Mouse (Mus musculus) midbrain, embryonic 15.5 days (tissue): Measurements from ENCODE around the gene Ubr7. TPM values are rescaled to one million over a fixed set of nuclear protein-coding genes. Genes with fewer than 3 reads are reported as not detected.

Source experiments
- ATAC-seq: fragments of 200-750 bp; cut with Nextera tagmentation; replicated peaks from 2 replicates; pipeline ENCODE4 v1.8.0; 2017; ENCODE audit warnings: moderate TSS enrichment
- H3K27ac ChIP-seq: fragments of 300-500 bp; sonication (generic); 2 replicates; pipeline ENCODE4 v1.5.1; 2015; ENCODE audit warnings: mild to moderate bottlenecking, inconsistent platforms
- H3K27me3 ChIP-seq: fragments of 300-500 bp; sonication (generic); replicated peaks from 2 replicates; pipeline ENCODE4 v1.6.1; 2015; ENCODE audit warnings: inconsistent platforms
- H3K36me3 ChIP-seq: fragments of 300-500 bp; sonication (generic); replicated peaks from 2 replicates; pipeline ENCODE4 v1.6.1; 2015; ENCODE audit warnings: inconsistent platforms
- H3K4me1 ChIP-seq: fragments of 300-500 bp; sonication (generic); 2 replicates; pipeline ENCODE4 v1.6.1; 2015; ENCODE audit warnings: inconsistent platforms
- H3K4me2 ChIP-seq: fragments of 300-500 bp; sonication (generic); 2 replicates; pipeline ENCODE4 v1.6.1; 2015; ENCODE audit warnings: inconsistent platforms, mild to moderate bottlenecking, moderate library complexity
- H3K4me3 ChIP-seq: fragments of 300-500 bp; sonication (generic); 2 replicates; pipeline ENCODE4 v1.5.1; 2015; ENCODE audit warnings: mild to moderate bottlenecking, inconsistent platforms
- H3K9ac ChIP-seq: fragments of 300-500 bp; sonication (generic); 2 replicates; pipeline ENCODE4 v1.6.1; 2015; ENCODE audit warnings: mild to moderate bottlenecking, inconsistent platforms
- H3K9me3 ChIP-seq: fragments of 300-500 bp; sonication (generic); 2 replicates; pipeline ENCODE4 v1.6.1; 2016; ENCODE audit warnings: inconsistent platforms
- WGBS: fragments of 180-500 bp; shearing (Covaris S2); methylation state at CpG from one replicate; pipeline ENCODE4 v1.1.7; 2015; ENCODE audit warnings: mixed read lengths; 5-methylcytosine and 5-hydroxymethylcytosine counted together
- polyA plus RNA-seq: library from polyadenylated mRNA; unstranded; fragments of >200 nt; fragmentation: Nextera tagmentation; extraction: Ambion mirVana; gene quantifications from 2 replicates; pipeline ENCODE4 v1.2.1, GENCODE M21; 2015

The Ubr7 gene
- polyA plus RNA-seq, 1 experiment from 2014 or later: 35.9 TPM

- Histone ChIP-seq H3K9me3 (no peaks in the 10 kb centered on the region), H3K36me3 (no peaks in the 10 kb centered on the region), H3K4me1 (0 out of 2 replicates have a peak, but pooled peaks cover 5% of the 10 kb centered on the region), H3K9ac (no peak overlapping the region), H3K4me3 (no peak overlapping the region), H3K27me3 (no peaks in the 10 kb centered on the region), H3K4me2 (no peak overlapping the region), H3K27ac (no peak overlapping the region)
- no peak for ATAC-seq
- WGBS: 93% methylated on average over 6 of the region's 6 CpGs
These were observed 32.6 kb upstream of the Ubr7 start for GRCm38 (mm10) chr12:102725146-102725545.

DNA sequence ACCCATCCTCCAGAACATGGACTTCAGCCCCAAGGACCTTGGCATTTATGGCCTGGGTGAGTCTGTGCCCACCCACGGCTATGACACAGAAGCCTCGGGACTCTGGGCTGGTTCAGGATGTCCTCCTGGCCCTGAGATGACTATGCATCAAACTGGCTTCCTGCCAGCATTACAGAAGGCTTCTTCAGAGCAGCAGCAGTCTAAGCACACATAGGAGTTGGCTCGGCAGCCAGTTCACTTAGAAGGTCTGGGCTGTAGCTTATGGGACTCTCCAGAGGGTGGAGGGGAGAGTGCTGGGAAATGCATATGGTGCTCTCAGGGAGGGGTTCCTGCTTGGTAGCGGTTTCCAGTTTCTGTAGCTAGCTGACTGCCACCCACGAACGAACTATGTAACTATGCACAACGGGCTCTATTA, 32.0 kb upstream of the Ubr7 start:
- H3K4me2 ChIP-seq: no peak overlapping the region
- WGBS: 80% methylated on average over 7 of the region's 7 CpGs
- peaks cover 12% of the 10 kb centered on the region for H3K4me1 ChIP-seq
- no peaks in the 10 kb centered on the region for H3K36me3 ChIP-seq
- no peak overlapping the region for H3K4me3 ChIP-seq
- no peaks in the 10 kb centered on the region for H3K27me3 ChIP-seq
- H3K9ac ChIP-seq: no peak overlapping the region
- H3K9me3 ChIP-seq: no peaks in the 10 kb centered on the region
- no peak overlapping the region for H3K27ac ChIP-seq
- ATAC-seq: no peak

GRCm38 (mm10) chr12:102729855-102730797, 27.6 kb upstream of the Ubr7 start:
- Histone ChIP-seq H3K36me3 (no peaks in the 10 kb centered on the region), H3K4me2 (peak overlapping the region; percentile 51), H3K27ac (peak overlapping the region; percentile 82), H3K4me3 (peak overlapping the region; percentile 26), H3K9ac (0 out of 2 replicates have a peak overlapping the region, but pooled peaks have one; percentile 12), H3K4me1 (peaks cover 20% of the 10 kb centered on the region), H3K9me3 (no peaks in the 10 kb centered on the region), H3K27me3 (no peaks in the 10 kb centered on the region)
- 30% methylated on average over 26 of the region's 26 CpGs for WGBS
- peak; percentile 98 for ATAC-seq

- peak; percentile 54 for ATAC-seq
- Histone ChIP-seq H3K36me3 (no peaks in the 10 kb centered on the region), H3K27ac (peak overlapping the region; percentile 82), H3K9ac (no peak overlapping the region), H3K4me3 (peak overlapping the region; percentile 26), H3K4me1 (peaks cover 20% of the 10 kb centered on the region), H3K4me2 (peak overlapping the region; percentile 51), H3K9me3 (no peaks in the 10 kb centered on the region), H3K27me3 (no peaks in the 10 kb centered on the region)
- WGBS: 36% methylated on average over 16 of the region's 16 CpGs
These were observed 26.8 kb upstream of the Ubr7 start for GRCm38 (mm10) chr12:102730798-102731619.

GRCm38 (mm10) chr12:102733381-102733780, 24.4 kb upstream of the Ubr7 start:
- ATAC-seq: no peak

DNA sequence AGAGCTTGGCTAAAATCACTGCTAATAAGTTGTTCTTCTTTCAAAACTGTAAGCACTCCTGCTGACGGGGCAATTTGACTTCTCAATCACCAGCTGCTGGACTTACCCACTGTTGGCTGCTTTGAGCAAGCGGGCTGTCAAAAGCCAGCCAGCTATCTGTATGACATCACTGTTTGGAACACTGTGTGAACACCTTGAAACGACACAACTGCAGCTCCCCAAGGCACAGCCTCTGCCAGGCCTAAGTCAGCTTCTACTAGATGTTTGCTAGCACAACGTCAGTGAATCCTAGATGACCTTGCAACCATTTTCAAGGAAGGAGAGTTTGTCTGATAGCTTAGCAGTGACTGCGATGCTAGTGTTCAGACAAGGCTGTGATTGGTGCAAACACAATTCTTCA, 18.7 kb upstream of the Ubr7 start:
- Histone ChIP-seq H3K4me2 (no peak overlapping the region), H3K4me3 (no peak overlapping the region), H3K27me3 (no peaks in the 10 kb centered on the region), H3K4me1 (peaks cover 18% of the 10 kb centered on the region), H3K36me3 (no peaks in the 10 kb centered on the region), H3K9me3 (no peaks in the 10 kb centered on the region), H3K9ac (no peak overlapping the region), H3K27ac (no peak overlapping the region)
- ATAC-seq: no peak
- WGBS: 85% methylated on average over 5 of the region's 5 CpGs

More at GRCm38 (mm10) chr12:102733381-102733780, 24.4 kb upstream of the Ubr7 start:
- Histone ChIP-seq H3K4me3 (no peak overlapping the region), H3K9ac (no peak overlapping the region), H3K4me2 (no peak overlapping the region), H3K9me3 (no peaks in the 10 kb centered on the region), H3K36me3 (no peaks in the 10 kb centered on the region), H3K27ac (no peak overlapping the region), H3K4me1 (peaks cover 20% of the 10 kb centered on the region), H3K27me3 (no peaks in the 10 kb centered on the region)
- 12% methylated on average over 5 of the region's 5 CpGs for WGBS

DNA sequence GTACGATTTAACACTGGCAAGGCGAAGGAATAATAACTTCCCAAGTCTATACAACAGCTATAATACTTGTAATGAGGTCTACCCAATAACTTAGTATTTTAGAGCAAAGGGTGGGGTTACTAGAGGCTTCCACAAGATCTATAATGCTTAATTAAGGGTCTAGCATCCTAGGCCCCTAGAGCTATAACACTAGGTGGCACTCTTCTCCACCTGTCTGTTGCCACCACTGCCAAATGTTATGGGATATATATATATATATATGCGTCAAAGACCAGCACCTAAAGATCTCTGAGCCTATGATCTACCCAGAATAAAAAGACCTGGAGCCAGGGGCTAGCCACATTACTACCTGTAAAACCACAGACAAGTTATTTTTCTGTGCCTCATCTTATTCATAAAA, 17.5 kb upstream of the Ubr7 start:
- H3K4me3 ChIP-seq: no peak overlapping the region
- ATAC-seq: no peak
- H3K4me2 ChIP-seq: no peak overlapping the region
- no peaks in the 10 kb centered on the region for H3K36me3 ChIP-seq
- H3K27ac ChIP-seq: no peak overlapping the region
- peaks cover 27% of the 10 kb centered on the region for H3K4me1 ChIP-seq
- H3K9ac ChIP-seq: no peak overlapping the region
- H3K9me3 ChIP-seq: no peaks in the 10 kb centered on the region
- WGBS: 66% methylated on average over 3 of the region's 3 CpGs
- no peaks in the 10 kb centered on the region for H3K27me3 ChIP-seq

GRCm38 (mm10) chr12:102742056-102742455, 15.7 kb upstream of the Ubr7 start:
- 92% methylated on average over 7 of the region's 7 CpGs for WGBS
- H3K9ac ChIP-seq: no peak overlapping the region
- H3K4me2 ChIP-seq: peak overlapping the region; percentile 88; the same call in 1 of the 2 replicates

GRCm38 (mm10) chr12:102743036-102743588, 14.7 kb upstream of the Ubr7 start:
- Histone ChIP-seq H3K36me3 (no peaks in the 10 kb centered on the region), H3K4me3 (peak overlapping the region; percentile 83), H3K4me2 (peak overlapping the region; percentile 88), H3K27ac (peak overlapping the region; percentile 96), H3K4me1 (peaks cover 29% of the 10 kb centered on the region), H3K27me3 (no peaks in the 10 kb centered on the region), H3K9ac (peak overlapping the region; percentile 88), H3K9me3 (no peaks in the 10 kb centered on the region)
- WGBS: under 1% methylated on average over 33 of the region's 33 CpGs
- peak; percentile 71 for ATAC-seq

More at GRCm38 (mm10) chr12:102742056-102742455, 15.7 kb upstream of the Ubr7 start:
- H3K27ac ChIP-seq: no peak overlapping the region
- H3K27me3 ChIP-seq: no peaks in the 10 kb centered on the region
- peaks cover 29% of the 10 kb centered on the region for H3K4me1 ChIP-seq
- H3K4me3 ChIP-seq: peak overlapping the region; percentile 83; the same call in 1 of the 2 replicates
- no peaks in the 10 kb centered on the region for H3K36me3 ChIP-seq
- H3K9me3 ChIP-seq: no peaks in the 10 kb centered on the region
- ATAC-seq: no peak

- peak within 1 kb of the TSS; percentile 88 for H3K4me2 ChIP-seq
- under 1% methylated on average over 63 of the region's 63 CpGs for WGBS
- H3K9me3 ChIP-seq: no peaks in the 10 kb centered on the region
- H3K4me1 ChIP-seq: peaks cover 29% of the 10 kb centered on the region
- ATAC-seq: peak; percentile 97
- H3K36me3 ChIP-seq: no peaks in the 10 kb centered on the region
- H3K27ac ChIP-seq: peak within 1 kb of the TSS; percentile 96
- peak within 1 kb of the TSS; percentile 88 for H3K9ac ChIP-seq
- H3K27me3 ChIP-seq: no peaks in the 10 kb centered on the region
- peak within 1 kb of the TSS; percentile 83 for H3K4me3 ChIP-seq
These were observed 13.9 kb upstream of the Ubr7 start, which contains the start of the genes Moap1 and Tmem251 for GRCm38 (mm10) chr12:102743589-102744574. Moap1 (minus strand) TSS chr12:102743661. Tmem251 (plus strand) TSS chr12:102743762.

- 66% methylated on average over 6 of the region's 6 CpGs for WGBS
- Histone ChIP-seq H3K9me3 (no peaks in the 10 kb centered on the region), H3K27ac (no peak overlapping the region), H3K9ac (no peak overlapping the region), H3K4me3 (peak overlapping the region; percentile 83), H3K4me2 (peak overlapping the region; percentile 88), H3K36me3 (no peaks in the 10 kb centered on the region), H3K4me1 (peaks cover 29% of the 10 kb centered on the region), H3K27me3 (no peaks in the 10 kb centered on the region)
- no peak for ATAC-seq
These were observed 12.9 kb upstream of the Ubr7 start for GRCm38 (mm10) chr12:102744839-102745238.
